Mouse (Mus musculus): ENCODE measurements around the gene Afp. TPM values are rescaled to one million over a fixed set of nuclear protein-coding genes. Genes with fewer than 3 reads are reported as not detected.

The Afp gene
- polyA plus RNA-seq (2014; fragmentation: Nextera tagmentation; extraction: Ambion mirVana), result 2.8 TPM in 1 of 2 replicates, not detected in the other

DNA sequence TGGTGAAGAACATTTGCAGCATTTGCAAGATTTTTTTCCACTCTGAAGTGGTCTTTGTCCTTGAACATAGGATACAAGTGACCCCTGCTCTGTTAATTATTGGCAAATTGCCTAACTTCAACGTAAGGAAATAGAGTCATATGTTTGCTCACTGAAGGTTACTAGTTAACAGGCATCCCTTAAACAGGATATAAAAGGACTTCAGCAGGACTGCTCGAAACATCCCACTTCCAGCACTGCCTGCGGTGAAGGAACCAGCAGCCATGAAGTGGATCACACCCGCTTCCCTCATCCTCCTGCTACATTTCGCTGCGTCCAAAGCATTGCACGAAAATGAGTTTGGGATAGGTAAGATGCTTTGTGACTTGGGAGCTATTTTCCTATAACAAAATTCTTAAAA, at the start of gene Afp:
Gene Afp (plus strand): TSS at position 220 of the 400 bp plus-strand sequence.
- WGBS, result 84% methylated on average over 7 of the region's 7 CpGs
- no peak for ATAC-seq (ENCODE audit: low FRiP score)
- Histone ChIP-seq H3K4me2 (replicated peaks; ENCODE audit: low read depth, low read length) (no peak within 1 kb of the TSS), H3K4me3 (ENCODE audit: low read depth, low read length) (no peak within 1 kb of the TSS), H3K36me3 (ENCODE audit: control insufficient read depth, insufficient read depth, low read length) (no peaks in the 10 kb centered on the region), H3K4me1 (replicated peaks; ENCODE audit: control insufficient read depth, insufficient read depth, low read length) (no peaks in the 10 kb centered on the region), H3K27me3 (ENCODE audit: control insufficient read depth, insufficient read depth, low read length) (no peaks in the 10 kb centered on the region), H3K9me3 (ENCODE audit: control insufficient read depth, low read length) (no peaks in the 10 kb centered on the region), H3K9ac (ENCODE audit: low read depth, low read length) (no peak within 1 kb of the TSS), H3K27ac (ENCODE audit: low read depth, low read length) (no peak within 1 kb of the TSS)
- no peak for DNase-seq (ENCODE audit: low spot score)

DNA sequence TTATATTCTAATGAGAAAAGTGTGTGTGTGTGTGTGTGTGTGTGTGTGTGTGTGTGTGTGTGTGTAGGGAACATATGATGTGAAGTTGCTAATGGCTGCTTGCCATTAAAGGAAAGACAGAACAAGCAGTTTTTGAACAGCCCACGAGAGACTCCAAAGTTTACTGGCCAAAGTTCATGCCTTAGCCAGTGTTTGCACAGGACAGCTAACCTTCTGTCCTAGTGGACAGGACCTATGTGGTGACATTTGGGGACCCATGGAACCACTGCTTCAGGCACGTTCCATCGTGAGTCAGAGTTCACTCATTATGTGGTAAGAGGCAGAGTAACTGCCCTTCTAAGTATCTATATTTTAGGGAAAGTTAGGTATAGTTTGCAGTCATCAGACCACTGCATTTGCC, 43.0 kb upstream of the Afp start:
- 92% methylated on average over 3 of the region's 3 CpGs for WGBS
- Histone ChIP-seq H3K27me3 (ENCODE audit: control insufficient read depth, insufficient read depth, low read length) (no peaks in the 10 kb centered on the region), H3K9me3 (ENCODE audit: control insufficient read depth, low read length) (no peaks in the 10 kb centered on the region), H3K4me3 (ENCODE audit: low read depth, low read length) (no peak overlapping the region), H3K27ac (ENCODE audit: low read depth, low read length) (no peak overlapping the region), H3K9ac (ENCODE audit: low read depth, low read length) (no peak overlapping the region), H3K36me3 (ENCODE audit: control insufficient read depth, insufficient read depth, low read length) (no peaks in the 10 kb centered on the region), H3K4me1 (replicated peaks; ENCODE audit: control insufficient read depth, insufficient read depth, low read length) (no peaks in the 10 kb centered on the region), H3K4me2 (replicated peaks; ENCODE audit: low read depth, low read length) (no peak overlapping the region)
- no peak for ATAC-seq (ENCODE audit: low FRiP score)
- DNase-seq (ENCODE audit: low spot score), result no peak

DNA sequence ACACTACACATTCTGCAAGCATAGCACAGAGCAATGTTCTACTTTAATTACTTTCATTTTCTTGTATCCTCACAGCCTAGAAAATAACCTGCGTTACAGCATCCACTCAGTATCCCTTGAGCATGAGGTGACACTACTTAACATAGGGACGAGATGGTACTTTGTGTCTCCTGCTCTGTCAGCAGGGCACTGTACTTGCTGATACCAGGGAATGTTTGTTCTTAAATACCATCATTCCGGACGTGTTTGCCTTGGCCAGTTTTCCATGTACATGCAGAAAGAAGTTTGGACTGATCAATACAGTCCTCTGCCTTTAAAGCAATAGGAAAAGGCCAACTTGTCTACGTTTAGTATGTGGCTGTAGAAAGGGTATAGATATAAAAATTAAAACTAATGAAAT, 40.6 kb upstream of the Afp start:
- 85% methylated on average over 5 of the region's 5 CpGs for WGBS
- ATAC-seq (ENCODE audit: low FRiP score) (no peak), DNase-seq (ENCODE audit: low spot score) (no peak)
- no peaks in the 10 kb centered on the region for H3K4me1 ChIP-seq (replicated peaks; ENCODE audit: control insufficient read depth, insufficient read depth, low read length)
- H3K4me3 ChIP-seq (ENCODE audit: low read depth, low read length), result no peak overlapping the region
- no peaks in the 10 kb centered on the region for H3K36me3 ChIP-seq (ENCODE audit: control insufficient read depth, insufficient read depth, low read length)
- no peak overlapping the region for H3K9ac ChIP-seq (ENCODE audit: low read depth, low read length)
- no peaks in the 10 kb centered on the region for H3K9me3 ChIP-seq (ENCODE audit: control insufficient read depth, low read length)
- no peak overlapping the region for H3K4me2 ChIP-seq (replicated peaks; ENCODE audit: low read depth, low read length)
- no peaks in the 10 kb centered on the region for H3K27me3 ChIP-seq (ENCODE audit: control insufficient read depth, insufficient read depth, low read length)
- no peak overlapping the region for H3K27ac ChIP-seq (ENCODE audit: low read depth, low read length)

GRCm38 (mm10) chr5:90452711-90453110, 37.8 kb upstream of the Afp start:
- H3K27me3 ChIP-seq (ENCODE audit: control insufficient read depth, insufficient read depth, low read length), result no peaks in the 10 kb centered on the region
- no peak overlapping the region for H3K27ac ChIP-seq (ENCODE audit: low read depth, low read length)
- ATAC-seq (ENCODE audit: low FRiP score) (no peak), DNase-seq (ENCODE audit: low spot score) (no peak)
- 82% methylated on average over 4 of the region's 4 CpGs for WGBS
- H3K9ac ChIP-seq (ENCODE audit: low read depth, low read length), result no peak overlapping the region
- no peaks in the 10 kb centered on the region for H3K9me3 ChIP-seq (ENCODE audit: control insufficient read depth, low read length)
- H3K36me3 ChIP-seq (ENCODE audit: control insufficient read depth, insufficient read depth, low read length), result no peaks in the 10 kb centered on the region
- H3K4me2 ChIP-seq (replicated peaks; ENCODE audit: low read depth, low read length), result no peak overlapping the region
- H3K4me1 ChIP-seq (replicated peaks; ENCODE audit: control insufficient read depth, insufficient read depth, low read length), result no peaks in the 10 kb centered on the region
- no peak overlapping the region for H3K4me3 ChIP-seq (ENCODE audit: low read depth, low read length)

GRCm38 (mm10) chr5:90457241-90457640, 33.3 kb upstream of the Afp start:
- Histone ChIP-seq H3K36me3 (ENCODE audit: control insufficient read depth, insufficient read depth, low read length) (no peaks in the 10 kb centered on the region), H3K4me1 (replicated peaks; ENCODE audit: control insufficient read depth, insufficient read depth, low read length) (no peaks in the 10 kb centered on the region), H3K4me3 (ENCODE audit: low read depth, low read length) (no peak overlapping the region), H3K27ac (ENCODE audit: low read depth, low read length) (no peak overlapping the region), H3K4me2 (replicated peaks; ENCODE audit: low read depth, low read length) (no peak overlapping the region), H3K9me3 (ENCODE audit: control insufficient read depth, low read length) (no peaks in the 10 kb centered on the region), H3K9ac (ENCODE audit: low read depth, low read length) (no peak overlapping the region), H3K27me3 (ENCODE audit: control insufficient read depth, insufficient read depth, low read length) (no peaks in the 10 kb centered on the region)
- DNase-seq (ENCODE audit: low spot score) (no peak), ATAC-seq (ENCODE audit: low FRiP score) (no peak)
- 66% methylated on average over 1 of the region's 1 CpGs for WGBS

DNA sequence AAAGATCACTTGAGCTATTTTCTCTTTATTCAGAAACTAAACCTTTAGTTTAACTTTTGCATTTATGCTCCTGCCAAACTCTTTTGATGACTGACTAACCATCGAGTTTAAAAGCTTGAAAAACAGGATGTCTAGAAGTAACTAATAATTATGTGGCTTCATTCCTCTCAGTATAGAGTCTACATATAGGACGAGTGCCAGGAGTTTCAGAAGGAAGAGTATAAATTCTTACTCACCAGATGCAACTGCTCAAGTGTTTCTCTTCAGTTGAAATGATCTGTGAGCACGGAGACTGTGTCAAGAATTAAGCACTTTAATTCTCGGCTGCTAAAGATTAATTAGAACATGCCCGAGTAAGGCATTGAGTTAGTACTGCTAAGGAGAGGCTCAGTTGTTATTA, 31.8 kb upstream of the Afp start:
- no peak overlapping the region for H3K9ac ChIP-seq (ENCODE audit: low read depth, low read length)
- H3K27ac ChIP-seq (ENCODE audit: low read depth, low read length), result no peak overlapping the region
- H3K9me3 ChIP-seq (ENCODE audit: control insufficient read depth, low read length), result no peaks in the 10 kb centered on the region
- 81% methylated on average over 5 of the region's 5 CpGs for WGBS
- H3K4me1 ChIP-seq (replicated peaks; ENCODE audit: control insufficient read depth, insufficient read depth, low read length), result no peaks in the 10 kb centered on the region
- DNase-seq (ENCODE audit: low spot score), result no peak
- no peaks in the 10 kb centered on the region for H3K27me3 ChIP-seq (ENCODE audit: control insufficient read depth, insufficient read depth, low read length)
- H3K36me3 ChIP-seq (ENCODE audit: control insufficient read depth, insufficient read depth, low read length), result no peaks in the 10 kb centered on the region
- H3K4me2 ChIP-seq (replicated peaks; ENCODE audit: low read depth, low read length), result no peak overlapping the region
- H3K4me3 ChIP-seq (ENCODE audit: low read depth, low read length), result no peak overlapping the region
- ATAC-seq (ENCODE audit: low FRiP score), result no peak

GRCm38 (mm10) chr5:90460619-90461018, 29.9 kb upstream of the Afp start, which contains the start of gene Alb:
TSS of gene Alb (plus strand) at chr5:90460897.
- Histone ChIP-seq H3K9ac (ENCODE audit: low read depth, low read length) (no peak within 1 kb of the TSS), H3K4me1 (replicated peaks; ENCODE audit: control insufficient read depth, insufficient read depth, low read length) (no peaks in the 10 kb centered on the region), H3K27ac (ENCODE audit: low read depth, low read length) (no peak within 1 kb of the TSS), H3K4me3 (ENCODE audit: low read depth, low read length) (no peak within 1 kb of the TSS), H3K27me3 (ENCODE audit: control insufficient read depth, insufficient read depth, low read length) (no peaks in the 10 kb centered on the region), H3K36me3 (ENCODE audit: control insufficient read depth, insufficient read depth, low read length) (no peaks in the 10 kb centered on the region), H3K9me3 (ENCODE audit: control insufficient read depth, low read length) (no peaks in the 10 kb centered on the region), H3K4me2 (replicated peaks; ENCODE audit: low read depth, low read length) (no peak within 1 kb of the TSS)
- no peak for DNase-seq (ENCODE audit: low spot score)
- 95% methylated on average over 8 of the region's 8 CpGs for WGBS
- no peak for ATAC-seq (ENCODE audit: low FRiP score)

GRCm38 (mm10) chr5:90466806-90467205, 23.7 kb upstream of the Afp start:
- DNase-seq (ENCODE audit: low spot score) (no peak), ATAC-seq (ENCODE audit: low FRiP score) (no peak)
- Histone ChIP-seq H3K9ac (ENCODE audit: low read depth, low read length) (no peak overlapping the region), H3K4me1 (replicated peaks; ENCODE audit: control insufficient read depth, insufficient read depth, low read length) (no peaks in the 10 kb centered on the region), H3K4me2 (replicated peaks; ENCODE audit: low read depth, low read length) (no peak overlapping the region), H3K4me3 (ENCODE audit: low read depth, low read length) (no peak overlapping the region), H3K27ac (ENCODE audit: low read depth, low read length) (no peak overlapping the region), H3K27me3 (ENCODE audit: control insufficient read depth, insufficient read depth, low read length) (no peaks in the 10 kb centered on the region), H3K36me3 (ENCODE audit: control insufficient read depth, insufficient read depth, low read length) (no peaks in the 10 kb centered on the region), H3K9me3 (ENCODE audit: control insufficient read depth, low read length) (no peaks in the 10 kb centered on the region)
- WGBS, result 69% methylated on average over 4 of the region's 4 CpGs

GRCm38 (mm10) chr5:90467245-90467644, 23.3 kb upstream of the Afp start:
- no peaks in the 10 kb centered on the region for H3K9me3 ChIP-seq (ENCODE audit: control insufficient read depth, low read length)
- no peak overlapping the region for H3K27ac ChIP-seq (ENCODE audit: low read depth, low read length)
- ATAC-seq (ENCODE audit: low FRiP score) (no peak), DNase-seq (ENCODE audit: low spot score) (peak; percentile 49)
- 8% methylated on average over 6 of the region's 6 CpGs for WGBS
- no peak overlapping the region for H3K4me3 ChIP-seq (ENCODE audit: low read depth, low read length)
- no peak overlapping the region for H3K4me2 ChIP-seq (replicated peaks; ENCODE audit: low read depth, low read length)
- H3K36me3 ChIP-seq (ENCODE audit: control insufficient read depth, insufficient read depth, low read length), result no peaks in the 10 kb centered on the region
- H3K9ac ChIP-seq (ENCODE audit: low read depth, low read length), result no peak overlapping the region
- H3K27me3 ChIP-seq (ENCODE audit: control insufficient read depth, insufficient read depth, low read length), result no peaks in the 10 kb centered on the region
- no peaks in the 10 kb centered on the region for H3K4me1 ChIP-seq (replicated peaks; ENCODE audit: control insufficient read depth, insufficient read depth, low read length)
